In genomic region chr4:126261266-126261665, GRCm38 (mm10) we compare ENCODE assay signal across 7 mouse cellular contexts. TPM values are rescaled to one million over a fixed set of nuclear protein-coding genes. Genes with fewer than 3 reads are reported as not detected.
A peak's percentile ranks its signal among the peaks of the same experiment; 100 is the strongest.
DNase-seq lines count a peak whose midpoint lies in the region; ATAC-seq and TF ChIP-seq lines count a peak whose summit lies in the region.

No protein-coding gene starts in this region.

- peak; percentile 12 for DNase-seq in lung, embryonic 14.5 days
- no peak for DNase-seq in lung, postnatal 10 days
- peak; percentile 53 for DNase-seq in induced T-regulatory cell, adult 2 months (ENCODE audit: low read depth)
- no peak for DNase-seq in retina, postnatal 1 day
- DNase-seq in adrenal gland, adult 18-20 months (ENCODE audit: low spot score in 2 of 2), result no peak

- H3K4me1 ChIP-seq in lung, embryonic 14.5 days (ENCODE audit: insufficient read depth), result peaks cover 25% of the 10 kb centered on the region
- H3K4me1 ChIP-seq in brown adipose tissue, adult 24 weeks (ENCODE audit: control insufficient read depth, insufficient read depth, insufficient read length, low read length), result peaks cover 31% of the 10 kb centered on the region
- peaks cover 70% of the 10 kb centered on the region for H3K4me1 ChIP-seq in neural tube, embryonic 15.5 days

- no peaks in the 10 kb centered on the region for H3K27me3 ChIP-seq in lung, embryonic 14.5 days (ENCODE audit: insufficient read depth, low read length)
- H3K27me3 ChIP-seq in neural tube, embryonic 15.5 days (replicated peaks), result no peaks in the 10 kb centered on the region

- no peak overlapping the region for H3K4me3 ChIP-seq in lung, embryonic 14.5 days (ENCODE audit: low read depth, low read length)
- no peak overlapping the region for H3K4me3 ChIP-seq in brown adipose tissue, adult 24 weeks (ENCODE audit: insufficient read depth, low read depth, low read length)
- H3K4me3 ChIP-seq in neural tube, embryonic 15.5 days (replicated peaks), result no peak overlapping the region

- TF ChIP-seq CTCF in lung, embryonic 14.5 days (IDR thresholded peaks at IDR 0.05; ENCODE audit: low read depth), result no peak

- peak overlapping the region; percentile 52 for H3K4me2 ChIP-seq in lung, embryonic 14.5 days
- H3K4me2 ChIP-seq in neural tube, embryonic 15.5 days, result no peak overlapping the region; the same call in 1 of the 2 replicates

- no peak for ATAC-seq in lung, embryonic 14.5 days (ENCODE audit: insufficient read depth)
- ATAC-seq in neural tube, embryonic 15.5 days (ENCODE audit: low FRiP score), result no peak

- 0 out of 2 replicates have a peak, but pooled peaks cover 4% of the 10 kb centered on the region for H3K36me3 ChIP-seq in lung, embryonic 14.5 days (ENCODE audit: insufficient read depth)
- no peaks in the 10 kb centered on the region for H3K36me3 ChIP-seq in neural tube, embryonic 15.5 days

- peak overlapping the region; percentile 97 for H3K27ac ChIP-seq in lung, embryonic 14.5 days (ENCODE audit: low read depth)
- H3K27ac ChIP-seq in brown adipose tissue, adult 24 weeks (replicated peaks; ENCODE audit: low read depth, low read length), result peak overlapping the region; percentile 88
- peak overlapping the region; percentile 33; the same call in 1 of the 2 replicates for H3K27ac ChIP-seq in neural tube, embryonic 15.5 days (replicated peaks)

- WGBS in lung, embryonic 14.5 days, result 64% methylated on average over 6 of the region's 6 CpGs
- 77% methylated on average over 6 of the region's 6 CpGs for WGBS in neural tube, embryonic 15.5 days

- H3K9ac ChIP-seq in lung, embryonic 14.5 days, result 0 out of 2 replicates have a peak overlapping the region, but pooled peaks have one; percentile 1
- no peak overlapping the region for H3K9ac ChIP-seq in neural tube, embryonic 15.5 days (replicated peaks)

- H3K9me3 ChIP-seq in lung, embryonic 14.5 days (ENCODE audit: low read depth, low read length), result no peaks in the 10 kb centered on the region
- no peaks in the 10 kb centered on the region for H3K9me3 ChIP-seq in neural tube, embryonic 15.5 days (replicated peaks)

RNA-seq across cellular contexts. Expression of gene Trappc3, which starts 0.9 kb away (rescaled TPM):
- polyA plus RNA-seq in lung, embryonic 14.5 days (2014; fragmentation: Nextera tagmentation; extraction: Ambion mirVana), result 26.7 and 28.9 TPM in 2 replicates
- polyA plus RNA-seq in brown adipose tissue, adult 24 weeks (2012; ENCODE audit: insufficient read depth, insufficient read length, missing spikeins), result 73.3 and 97.6 TPM in 2 replicates
- polyA plus RNA-seq in neural tube, embryonic 15.5 days (2015; fragmentation: Nextera tagmentation; extraction: Ambion mirVana), result 175 and 188 TPM in 2 replicates
- total RNA-seq in adrenal gland, adult 18-20 months (2021), result 10 to 100 TPM; 89.7 to 92.1 TPM

RNA-seq across cellular contexts. Expression of gene Map7d1, which starts 5.1 kb away (rescaled TPM):
- polyA plus RNA-seq in lung, embryonic 14.5 days (2014; fragmentation: Nextera tagmentation; extraction: Ambion mirVana), result 50.7 and 61.1 TPM in 2 replicates
- polyA plus RNA-seq in brown adipose tissue, adult 24 weeks (2012; ENCODE audit: insufficient read depth, insufficient read length, missing spikeins), result 27.0 and 28.4 TPM in 2 replicates
- 65.4 and 79.7 TPM in 2 replicates for polyA plus RNA-seq in neural tube, embryonic 15.5 days (2015; fragmentation: Nextera tagmentation; extraction: Ambion mirVana)
- 10 to 100 TPM; 56.3 to 63.1 TPM for total RNA-seq in adrenal gland, adult 18-20 months (2021)

RNA-seq across cellular contexts. Expression of gene Col8a2, which starts 25.3 kb away (rescaled TPM):
- polyA plus RNA-seq in lung, embryonic 14.5 days (2014; fragmentation: Nextera tagmentation; extraction: Ambion mirVana), result 4.0 and 5.2 TPM in 2 replicates
- not detected in 2 replicates for polyA plus RNA-seq in brown adipose tissue, adult 24 weeks (2012; ENCODE audit: insufficient read depth, insufficient read length, missing spikeins)
- polyA plus RNA-seq in neural tube, embryonic 15.5 days (2015; fragmentation: Nextera tagmentation; extraction: Ambion mirVana), result 7.4 and 9.8 TPM in 2 replicates
- total RNA-seq in adrenal gland, adult 18-20 months (2021), result 1 to 10 TPM; 2.6 to 2.8 TPM

RNA-seq across cellular contexts. Expression of gene Thrap3, which starts 58.7 kb away (rescaled TPM):
- 262 and 268 TPM in 2 replicates for polyA plus RNA-seq in lung, embryonic 14.5 days (2014; fragmentation: Nextera tagmentation; extraction: Ambion mirVana)
- polyA plus RNA-seq in brown adipose tissue, adult 24 weeks (2012; ENCODE audit: insufficient read depth, insufficient read length, missing spikeins), result 65.6 and 120 TPM in 2 replicates
- polyA plus RNA-seq in neural tube, embryonic 15.5 days (2015; fragmentation: Nextera tagmentation; extraction: Ambion mirVana), result 127 and 133 TPM in 2 replicates
- 100 to 1,000 TPM; 142 to 182 TPM for total RNA-seq in adrenal gland, adult 18-20 months (2021)

Comparison
In these comparisons a context has a peak if more than half of its experiments do, and no peak if none do; other contexts are left out.
1. DNase-seq: peak in lung, embryonic 14.5 days (single experiment) and induced T-regulatory cell, adult 2 months (single experiment); none in lung, postnatal 10 days (single experiment), retina, postnatal 1 day (single experiment) and adrenal gland, adult 18-20 months (0 of 2).
2. H3K27ac ChIP-seq: peak in every context shown above with its lines; median percentile 97 in lung, embryonic 14.5 days; 88 in brown adipose tissue, adult 24 weeks; 33 in neural tube, embryonic 15.5 days.